Mouse (Mus musculus) lung, postnatal 0 days (tissue): ENCODE measurements at regions not wholly inside any gene's neighbourhood (a gene's known extent, or its start where the extent isn't known, plus 50 kb on each side); places are given as distances from the start of the nearest gene placed in this dataset.

Experiments used
- CTCF ChIP-seq: IDR thresholded peaks from 2 replicates; pipeline ENCODE4 v1.5.1; 2016; ENCODE audit warnings: antibody characterized with exemption, mild to moderate bottlenecking
- EP300 ChIP-seq: IDR thresholded peaks from 2 replicates; pipeline ENCODE4 v1.6.1; 2016; ENCODE audit warnings: antibody characterized with exemption, mild to moderate bottlenecking, control low read depth

- TF ChIP-seq EP300 (no peak), CTCF (no peak)
Measured at GRCm38 (mm10) chr16:51353791-51354190, 677.2 kb upstream of the Cblb start.
